Mouse (Mus musculus): ENCODE results near the gene Gm20388. TPM values are rescaled to one million over a fixed set of nuclear protein-coding genes. Genes with fewer than 3 reads are reported as not detected.

Gm20388 gene
- total RNA-seq, 2 experiments from 2014 or later: 10.7 TPM; not detected in 1

DNA sequence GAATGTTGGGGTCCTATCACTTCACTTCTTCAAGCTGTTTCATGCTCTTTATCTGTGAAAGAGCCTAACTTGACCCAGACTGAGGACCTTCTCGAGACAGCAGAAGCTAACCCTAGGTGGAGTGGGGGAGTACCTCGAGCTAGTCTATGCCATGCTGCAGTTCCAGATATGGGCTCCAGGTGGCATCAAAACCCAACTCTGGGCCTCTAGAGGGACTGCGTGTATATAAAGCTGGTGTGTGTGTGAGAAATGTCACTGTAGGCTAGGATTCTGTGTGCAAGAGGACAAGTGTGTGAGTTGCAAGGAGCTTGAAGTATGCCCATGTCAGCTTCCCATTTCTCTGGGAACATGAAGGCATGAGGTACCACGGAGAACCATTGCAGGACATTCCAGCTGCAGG, 370.8 kb downstream of the Gm20388 start:
- peak; percentile 76 to 92 for DNase-seq (ENCODE audit: low spot score in 2 of 2)

DNA sequence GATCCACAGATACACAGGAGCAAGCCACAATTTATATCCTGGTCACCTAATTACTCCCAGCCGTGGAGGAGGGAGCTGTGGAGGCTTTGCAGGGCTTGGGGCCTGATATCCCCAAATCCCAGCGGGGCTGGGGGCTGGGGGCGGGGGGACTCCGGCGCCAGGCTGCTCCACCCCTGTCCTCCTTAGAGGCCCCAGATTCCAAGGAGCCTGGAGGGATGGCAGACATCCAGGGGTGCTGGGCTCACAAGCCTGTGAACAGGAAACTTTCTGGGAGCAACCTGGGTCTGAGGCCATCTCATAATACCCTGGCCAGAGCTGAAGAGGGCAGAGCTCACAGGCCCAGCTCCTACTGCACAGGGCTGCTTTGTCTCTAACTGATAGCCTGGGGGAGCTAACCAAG, 371.8 kb downstream of the Gm20388 start:
- no peak for DNase-seq (ENCODE audit: low spot score in 2 of 2)

DNA sequence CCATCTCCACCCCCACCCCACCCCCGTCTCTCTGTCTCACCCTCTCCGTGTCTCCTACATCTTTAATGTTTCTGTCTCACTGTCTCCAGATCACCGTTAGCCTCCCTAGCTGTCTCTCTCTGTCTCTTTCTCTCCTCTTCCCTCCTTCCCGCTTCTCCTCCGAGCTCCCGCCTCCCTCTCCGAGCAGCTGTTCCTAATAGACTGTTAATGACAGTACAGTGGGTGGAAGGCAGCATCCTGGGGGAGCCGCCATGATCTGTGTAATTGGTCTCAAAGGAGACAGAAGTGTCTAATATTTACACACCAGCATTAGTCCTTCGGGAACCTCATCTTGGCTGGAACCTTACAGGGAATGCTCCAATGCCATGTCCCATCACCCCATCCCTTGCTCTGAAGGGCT, 373.6 kb downstream of the Gm20388 start:
- DNase-seq (ENCODE audit: low spot score in 2 of 2): no peak

- DNase-seq (ENCODE audit: low spot score in 2 of 2): no peak
Observed at GRCm38 (mm10) chr8:120285033-120285432, 374.4 kb downstream of the Gm20388 start.

GRCm38 (mm10) chr8:120285878-120286277, 375.2 kb downstream of the Gm20388 start:
- no peak for DNase-seq (ENCODE audit: low spot score in 2 of 2)

DNA sequence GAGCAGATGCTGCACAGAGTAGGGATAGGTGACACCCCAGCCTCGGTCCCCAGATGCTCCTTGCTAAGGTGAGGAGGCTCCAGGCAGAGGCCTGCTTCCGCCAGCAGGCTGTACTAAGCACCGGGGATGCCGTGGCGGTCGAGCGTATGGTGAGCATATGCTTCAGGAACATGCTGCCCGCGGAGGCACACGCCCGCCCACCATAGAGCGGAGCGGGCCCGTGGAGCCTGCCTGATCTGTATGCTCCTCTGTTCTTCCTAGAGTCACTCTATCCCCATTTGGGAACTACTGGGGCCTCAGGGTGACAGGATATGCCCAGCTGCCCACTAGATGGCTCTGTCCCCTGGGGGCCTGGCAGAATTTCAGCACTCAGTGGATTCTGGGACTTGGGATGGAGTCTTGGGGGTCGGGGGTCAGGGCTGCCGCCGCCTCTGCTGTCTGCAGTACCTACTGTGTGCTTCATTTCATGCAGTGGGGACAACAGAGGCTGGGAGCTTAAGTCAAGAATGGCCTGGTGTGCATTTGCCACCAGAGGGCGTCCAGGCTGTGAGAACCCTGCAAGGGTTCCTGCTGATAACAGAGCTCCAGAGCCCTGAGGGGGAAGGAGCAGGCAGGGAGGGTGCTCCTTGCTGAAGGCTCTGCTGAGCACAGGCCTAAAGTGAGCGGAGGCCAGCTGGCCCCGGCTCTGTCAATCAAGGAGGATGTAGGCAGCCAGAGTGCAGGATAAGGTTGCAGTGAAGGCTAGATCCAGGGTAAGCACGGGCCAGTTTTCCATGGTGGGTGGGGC, 377.7 kb downstream of the Gm20388 start:
- peak in 1 of 2 experiments; percentile 78 for DNase-seq (ENCODE audit: low spot score in 2 of 2)

DNA sequence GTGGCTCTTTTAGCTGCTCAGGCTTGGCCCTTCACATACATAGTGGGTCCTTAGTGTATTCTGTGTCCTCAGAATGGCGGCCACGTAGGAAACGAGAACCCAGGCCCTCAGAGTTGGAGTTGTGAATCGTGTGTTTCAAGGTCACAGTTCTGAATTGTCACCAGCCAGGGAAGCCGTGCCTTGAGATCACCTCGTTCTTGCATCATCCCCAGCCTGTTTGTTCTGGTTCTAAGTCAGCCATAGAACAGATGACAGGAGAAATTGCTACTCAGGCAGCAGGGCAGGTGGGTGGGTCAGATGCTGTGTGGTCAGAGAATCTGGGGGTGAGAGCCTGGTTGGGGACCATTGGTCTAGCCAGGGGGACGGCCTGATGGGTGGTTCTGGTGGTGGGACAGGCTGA, 378.6 kb downstream of the Gm20388 start:
- no peak for DNase-seq (ENCODE audit: low spot score in 2 of 2)

DNA sequence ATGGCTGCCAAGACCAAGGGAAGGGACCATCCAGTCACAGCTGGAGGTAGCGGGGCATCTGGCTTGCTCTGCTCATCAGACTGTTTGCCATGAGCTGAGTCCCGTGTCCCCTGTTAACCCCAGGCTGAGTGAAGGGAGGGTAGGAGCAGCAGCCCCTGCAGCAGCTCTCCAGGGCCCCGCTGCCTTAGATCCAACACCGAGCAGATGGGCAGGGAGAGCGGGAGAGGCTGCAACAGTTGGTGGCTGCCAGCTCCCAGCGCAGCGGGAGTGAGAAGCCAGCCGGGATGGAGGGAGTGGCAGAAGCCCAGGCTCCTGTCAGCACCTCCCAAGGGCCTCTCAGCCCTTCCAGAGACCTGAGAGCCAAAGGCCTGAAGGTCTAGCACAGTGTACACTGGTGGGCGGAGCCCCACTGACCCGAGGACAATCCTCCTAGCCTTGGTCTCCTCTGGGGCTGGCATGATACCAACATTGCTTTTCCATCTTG, 379.1 kb downstream of the Gm20388 start:
- DNase-seq (ENCODE audit: low spot score in 2 of 2): peak; percentile 69 to 83

GRCm38 (mm10) chr8:120290614-120291013, 380.0 kb downstream of the Gm20388 start:
- DNase-seq (ENCODE audit: low spot score in 2 of 2): no peak

DNA sequence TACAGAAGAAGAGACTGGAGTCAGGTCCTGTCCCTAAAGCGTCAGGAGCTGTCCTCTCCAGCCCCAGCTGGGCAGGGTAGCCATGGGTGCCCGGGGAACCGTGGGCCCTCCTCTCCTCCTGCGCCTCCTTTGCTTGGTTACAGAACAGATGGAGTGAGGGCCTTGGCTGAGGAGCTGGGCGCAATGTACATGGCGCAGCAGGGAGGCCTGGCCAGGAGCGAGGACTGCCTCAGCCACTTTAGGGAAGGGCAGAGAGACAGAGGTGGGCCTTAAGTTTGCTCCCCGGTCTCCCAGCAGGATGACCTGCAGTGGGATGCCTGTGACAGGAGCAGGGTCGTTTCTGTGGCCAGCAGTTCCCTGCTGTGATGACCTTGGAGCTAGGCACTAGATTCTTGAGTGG, 381.0 kb downstream of the Gm20388 start:
- no peak for DNase-seq (ENCODE audit: low spot score in 2 of 2)

GRCm38 (mm10) chr8:120292316-120293107, 381.9 kb downstream of the Gm20388 start:
- DNase-seq (ENCODE audit: low spot score in 2 of 2): peak in 1 of 2 experiments; percentile 85

DNA sequence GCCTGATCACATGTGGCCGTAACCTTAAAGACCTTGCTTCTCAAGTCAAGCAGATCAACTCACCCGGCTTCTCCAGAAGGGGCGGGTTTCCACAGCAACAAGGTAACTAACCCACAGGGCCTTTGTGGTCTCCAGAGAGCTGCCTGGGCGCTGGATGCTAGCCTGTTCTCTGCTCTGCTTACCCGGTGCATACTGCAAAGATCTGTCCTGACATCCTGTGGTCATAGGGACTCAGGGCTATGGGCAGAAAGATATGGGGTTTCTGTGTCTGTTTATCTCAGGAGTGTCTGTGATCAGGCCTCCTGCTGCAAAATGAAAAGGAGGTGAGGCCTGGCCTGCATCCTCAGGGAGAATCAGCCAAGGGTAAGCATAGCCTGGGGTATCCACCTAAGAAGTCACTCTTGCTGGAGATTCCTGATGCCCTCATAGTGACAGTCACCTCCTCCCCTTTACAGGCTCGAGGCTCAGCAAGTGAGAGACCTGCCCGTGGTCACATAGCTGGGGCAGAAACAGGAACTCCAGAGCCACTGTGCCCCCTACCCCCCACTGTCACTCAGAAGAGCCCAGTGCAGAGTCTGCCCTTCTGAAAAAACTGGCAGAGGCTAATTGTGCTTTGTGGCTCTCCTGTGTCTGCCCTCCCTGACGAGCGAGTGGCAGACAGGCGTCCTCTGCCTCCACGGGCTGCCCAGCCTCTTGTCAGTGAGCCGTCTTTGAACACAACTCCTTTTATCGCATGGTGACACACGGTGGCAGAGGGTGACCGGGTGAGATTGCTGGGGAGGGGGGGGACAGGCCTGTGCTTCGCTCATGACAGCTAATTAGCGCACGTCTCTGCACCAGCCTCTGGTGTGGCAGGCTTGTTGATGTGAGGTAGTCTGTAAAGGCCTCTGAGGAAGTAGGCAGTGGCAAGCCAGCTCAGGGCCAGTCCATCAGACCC, 383.0 kb downstream of the Gm20388 start:
- DNase-seq (ENCODE audit: low spot score in 2 of 2): no peak

- DNase-seq (ENCODE audit: low spot score in 2 of 2): no peak
Observed at GRCm38 (mm10) chr8:120294982-120295870, 384.6 kb downstream of the Gm20388 start.

DNA sequence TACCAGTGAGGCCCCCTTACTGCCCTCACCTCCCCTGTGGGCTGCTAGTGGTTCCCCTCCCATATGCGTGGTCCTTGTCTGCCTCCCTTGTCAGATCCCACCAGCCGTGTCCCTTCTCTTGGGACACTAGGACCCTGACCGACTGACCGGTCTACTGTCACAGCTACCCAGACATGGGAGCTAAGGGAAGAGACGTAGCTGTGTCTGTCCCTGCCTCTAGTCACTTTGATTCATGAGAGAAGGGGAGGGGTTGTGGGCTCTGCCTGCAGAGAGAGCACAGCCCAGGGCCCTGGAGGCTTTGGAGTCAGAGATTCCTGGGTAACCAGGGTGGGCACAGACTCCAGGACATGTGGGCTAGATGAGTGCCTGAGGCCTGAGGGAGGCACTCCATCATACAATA, 386.4 kb downstream of the Gm20388 start:
- DNase-seq (ENCODE audit: low spot score in 2 of 2): no peak

- DNase-seq (ENCODE audit: low spot score in 2 of 2): no peak
Observed at GRCm38 (mm10) chr8:120298601-120299532, 388.2 kb downstream of the Gm20388 start.

DNA sequence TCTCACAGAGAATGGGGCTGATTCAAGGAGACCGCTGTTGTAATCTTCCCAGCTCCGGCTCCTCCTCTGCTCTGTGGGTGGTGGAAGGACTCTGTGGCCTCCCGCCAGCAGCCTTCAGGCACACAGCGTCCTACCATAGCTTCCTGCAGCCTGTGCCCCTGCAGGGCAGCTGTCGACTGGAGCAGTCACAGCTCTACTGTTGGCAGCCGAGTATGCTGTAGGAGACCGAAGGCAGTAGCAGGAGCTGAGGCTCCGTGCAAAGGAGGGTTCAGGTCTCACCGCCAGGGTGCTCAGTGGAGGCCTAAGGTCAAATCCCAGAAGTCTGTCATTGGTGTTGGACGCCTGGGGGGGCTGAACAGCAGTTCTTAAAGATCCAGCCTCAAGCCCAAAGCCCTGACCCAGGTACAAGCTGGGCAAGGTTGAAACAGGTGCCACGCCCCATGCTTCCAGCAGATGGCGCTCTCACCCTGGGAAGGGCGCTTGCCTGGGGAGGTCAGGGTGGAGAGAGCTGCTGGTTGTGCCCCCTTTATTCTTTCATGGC, 390.0 kb downstream of the Gm20388 start:
- peak; percentile 70 to 88 for DNase-seq (ENCODE audit: low spot score in 2 of 2)

DNA sequence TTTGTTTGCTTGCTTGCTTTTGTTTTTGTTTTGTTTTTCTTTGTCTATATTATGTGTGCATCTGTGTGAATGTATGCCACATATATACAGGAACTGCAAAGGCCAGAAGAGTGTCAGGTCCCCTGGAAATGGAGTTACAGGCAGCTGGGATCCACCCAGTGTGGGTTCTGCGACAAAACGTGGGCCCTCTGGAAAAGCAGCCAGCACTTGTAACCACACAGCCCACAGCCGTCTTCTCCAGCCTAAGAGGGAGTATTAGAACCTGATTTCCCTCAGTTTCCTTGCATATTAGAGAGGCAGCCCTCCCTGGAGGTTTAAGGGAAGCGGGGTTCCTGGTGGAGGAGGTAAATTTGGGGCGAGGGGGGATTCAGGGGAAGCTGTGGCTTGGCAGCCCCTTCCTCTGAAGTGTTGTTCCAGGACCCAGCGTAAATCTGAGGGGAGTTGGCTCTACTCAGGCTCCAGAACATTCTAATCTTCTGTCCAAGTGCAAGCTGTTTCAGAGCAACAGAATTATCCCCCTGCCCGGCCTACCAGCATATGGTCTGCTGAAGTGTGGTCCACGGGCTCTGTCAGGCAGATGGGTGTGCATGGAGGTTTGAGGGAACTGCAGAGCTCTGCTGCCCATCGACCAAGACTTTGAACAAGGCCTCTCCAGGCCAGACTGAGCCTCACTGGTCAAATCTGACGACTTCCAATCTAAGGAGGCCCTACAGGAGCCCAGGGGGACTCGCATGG, 392.5 kb downstream of the Gm20388 start:
- DNase-seq (ENCODE audit: low spot score in 2 of 2): no peak

GRCm38 (mm10) chr8:120304097-120304496, 393.5 kb downstream of the Gm20388 start:
- no peak for DNase-seq (ENCODE audit: low spot score in 2 of 2)

All from layer of hippocampus, adult 18-20 months (tissue).